Mouse (Mus musculus) naive thymus-derived CD4-positive, alpha-beta T cell, adult 2 months (primary cell): ENCODE results near the gene Cbfa2t3.
A peak's percentile ranks its signal among the peaks of the same experiment; 100 is the strongest.

Experiments
- DNase-seq: peaks from one replicate; pipeline ENCODE4 v3.0.0-alpha.2; 2011; ENCODE audit warnings: low read depth

Gene Cbfa2t3

DNA sequence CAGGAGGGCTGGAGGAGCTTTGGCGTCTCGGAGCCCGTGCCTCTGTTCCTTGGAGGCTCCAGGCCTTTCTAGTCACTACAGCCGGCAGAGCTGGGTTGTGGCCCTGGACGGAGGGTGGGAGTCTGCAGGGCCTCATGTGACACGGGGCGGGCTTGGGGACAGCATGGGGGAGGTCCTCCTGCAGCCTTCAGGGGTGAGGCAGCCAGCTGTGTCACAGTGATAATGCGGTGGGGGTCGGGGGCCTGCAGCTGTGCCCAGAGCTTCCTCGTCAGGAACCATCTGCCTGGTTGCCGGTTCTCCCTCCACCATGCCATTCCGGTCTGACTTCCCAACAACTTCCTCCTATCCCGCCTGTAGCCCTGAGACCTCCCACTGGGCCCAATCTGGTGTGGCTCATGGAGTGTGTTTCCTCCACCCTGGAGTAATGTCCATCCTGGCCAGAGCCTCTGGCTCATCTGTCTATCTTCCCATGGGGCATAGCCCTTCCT lies at the start of gene Cbfa2t3:
TSS of gene Cbfa2t3 (minus strand) at position 105 of the 488 bp plus-strand sequence.
- no peak for DNase-seq

- DNase-seq, result no peak
These were observed 48.9 kb upstream of the Cbfa2t3 start for GRCm38 (mm10) chr8:122747825-122748224.

DNA sequence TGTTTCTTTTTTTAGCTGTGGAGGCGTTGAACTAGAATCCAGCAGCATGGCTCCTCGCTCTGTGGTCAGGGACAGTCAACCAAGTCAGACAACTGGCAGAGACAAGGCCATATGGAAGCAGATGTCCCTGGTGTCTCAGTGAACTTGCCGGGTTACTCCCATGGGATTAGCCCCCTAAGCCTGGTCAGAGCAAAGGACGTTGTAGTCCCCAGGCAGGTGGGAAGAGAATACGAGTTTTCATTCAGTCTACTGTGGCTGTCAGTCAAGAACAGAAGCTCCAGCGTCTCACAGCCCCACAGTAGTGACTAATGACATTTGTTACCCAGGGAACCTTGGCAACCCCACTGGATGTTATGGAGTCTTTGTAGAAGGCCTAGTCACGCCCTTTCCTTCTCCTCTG lies 47.5 kb upstream of the Cbfa2t3 start:
- DNase-seq, result no peak

GRCm38 (mm10) chr8:122745750-122746275 lies 46.9 kb upstream of the Cbfa2t3 start:
- no peak for DNase-seq

DNA sequence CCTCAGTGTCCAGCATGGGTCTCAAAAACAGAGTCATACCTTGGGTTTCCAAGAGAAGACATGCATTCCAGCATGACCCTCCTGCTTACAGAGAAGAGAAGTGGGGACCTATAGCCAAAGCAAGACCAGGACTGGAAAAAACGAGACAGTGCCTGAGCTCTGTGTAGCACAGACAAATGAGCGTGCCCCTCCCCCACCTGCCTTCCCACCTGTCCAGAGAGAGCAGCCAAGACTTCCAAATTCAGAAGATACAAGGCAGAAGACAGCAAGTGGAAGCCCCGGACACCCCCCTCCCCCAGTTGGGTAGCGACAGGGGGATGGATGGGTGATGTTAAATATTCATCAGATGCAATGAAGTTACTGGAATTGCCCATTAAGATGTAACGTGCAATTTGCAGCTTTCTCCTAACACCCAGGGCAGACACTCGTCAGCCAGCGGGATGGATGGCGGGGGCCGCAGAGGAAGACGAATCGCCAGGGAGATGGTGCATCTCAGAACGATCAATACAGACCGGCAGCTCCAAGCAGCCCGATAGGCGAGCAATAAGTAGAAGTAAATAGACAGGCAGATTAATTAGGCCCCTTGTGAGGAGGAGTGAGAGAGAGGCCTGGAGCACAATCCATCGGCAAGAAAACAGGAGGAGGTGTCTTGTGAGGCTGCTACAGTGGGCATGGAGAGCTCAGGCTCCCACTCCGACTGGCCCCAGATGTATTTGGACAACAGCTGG lies 46.3 kb upstream of the Cbfa2t3 start:
- no peak for DNase-seq

- DNase-seq, result no peak
These were observed 43.6 kb upstream of the Cbfa2t3 start for GRCm38 (mm10) chr8:122742471-122742870.

DNA sequence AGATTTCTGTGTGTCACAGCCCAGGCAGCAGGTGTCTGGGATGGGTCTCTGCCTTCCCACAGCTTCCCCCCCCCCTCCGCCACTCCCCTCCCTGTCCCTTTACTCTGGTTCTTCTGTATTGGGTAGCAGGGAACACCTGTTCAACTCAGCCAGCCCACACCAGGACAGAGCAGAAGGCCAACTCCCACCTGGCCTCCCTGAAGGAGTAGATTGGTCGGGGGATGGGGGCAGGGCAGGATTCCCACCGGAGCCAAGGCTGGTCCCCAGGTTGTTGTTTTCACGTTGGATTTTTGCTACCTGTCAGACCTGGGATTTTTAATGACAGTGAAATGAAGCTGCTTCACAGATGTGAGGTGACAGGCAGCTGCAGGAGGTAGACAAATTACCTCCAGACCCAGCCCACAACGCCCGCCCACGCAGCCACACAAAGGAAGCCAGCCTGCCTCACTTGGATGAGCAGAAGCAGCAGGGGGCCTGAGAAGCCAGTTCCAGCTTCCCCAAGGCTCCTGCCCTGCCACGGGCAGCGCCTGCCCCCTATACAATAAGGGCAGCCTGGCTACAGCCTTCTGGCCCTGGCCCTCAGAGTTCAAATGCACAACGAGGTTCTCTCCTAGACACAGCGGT lies 40.3 kb upstream of the Cbfa2t3 start:
- peak; percentile 71 for DNase-seq

DNA sequence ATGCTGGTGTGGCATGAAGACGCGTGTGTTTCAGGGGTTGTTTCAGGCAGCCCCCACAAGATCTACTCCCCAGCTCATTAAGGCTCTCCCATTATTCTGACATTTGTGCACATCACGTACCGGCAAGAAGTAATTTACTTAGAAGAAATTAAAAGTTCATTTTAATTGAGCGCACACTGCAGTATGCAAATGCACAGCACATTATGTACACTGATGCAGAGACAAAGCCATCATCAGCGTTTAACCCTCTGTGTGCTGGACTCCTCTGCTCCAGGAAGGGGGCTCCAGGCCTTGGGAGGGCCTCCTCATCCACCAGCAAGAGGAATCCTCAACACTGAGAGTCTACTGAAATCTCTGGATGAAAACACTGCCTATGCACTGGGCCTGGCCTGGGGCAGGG lies 39.0 kb upstream of the Cbfa2t3 start:
- no peak for DNase-seq

- DNase-seq, result no peak
These were observed 38.2 kb upstream of the Cbfa2t3 start for GRCm38 (mm10) chr8:122737071-122737470.

DNA sequence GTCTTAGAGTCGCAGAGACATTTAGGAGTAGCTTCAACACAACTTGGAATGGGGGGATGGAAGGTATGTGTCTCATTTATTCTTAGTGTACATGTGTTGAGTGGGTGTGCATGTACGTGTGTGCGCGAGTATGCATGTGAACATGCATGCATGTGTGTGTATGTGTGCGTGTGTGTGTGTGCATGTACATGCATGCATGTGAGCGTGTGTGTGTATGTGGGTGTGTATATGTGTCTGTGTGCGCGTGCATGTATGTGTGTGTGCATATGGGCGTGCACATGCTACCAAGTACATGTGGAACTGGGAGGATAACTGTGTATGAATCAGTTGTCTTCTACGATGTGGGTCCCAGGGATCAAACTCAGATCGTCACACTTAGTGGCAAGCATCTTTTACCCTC lies 37.7 kb upstream of the Cbfa2t3 start:
- no peak for DNase-seq

DNA sequence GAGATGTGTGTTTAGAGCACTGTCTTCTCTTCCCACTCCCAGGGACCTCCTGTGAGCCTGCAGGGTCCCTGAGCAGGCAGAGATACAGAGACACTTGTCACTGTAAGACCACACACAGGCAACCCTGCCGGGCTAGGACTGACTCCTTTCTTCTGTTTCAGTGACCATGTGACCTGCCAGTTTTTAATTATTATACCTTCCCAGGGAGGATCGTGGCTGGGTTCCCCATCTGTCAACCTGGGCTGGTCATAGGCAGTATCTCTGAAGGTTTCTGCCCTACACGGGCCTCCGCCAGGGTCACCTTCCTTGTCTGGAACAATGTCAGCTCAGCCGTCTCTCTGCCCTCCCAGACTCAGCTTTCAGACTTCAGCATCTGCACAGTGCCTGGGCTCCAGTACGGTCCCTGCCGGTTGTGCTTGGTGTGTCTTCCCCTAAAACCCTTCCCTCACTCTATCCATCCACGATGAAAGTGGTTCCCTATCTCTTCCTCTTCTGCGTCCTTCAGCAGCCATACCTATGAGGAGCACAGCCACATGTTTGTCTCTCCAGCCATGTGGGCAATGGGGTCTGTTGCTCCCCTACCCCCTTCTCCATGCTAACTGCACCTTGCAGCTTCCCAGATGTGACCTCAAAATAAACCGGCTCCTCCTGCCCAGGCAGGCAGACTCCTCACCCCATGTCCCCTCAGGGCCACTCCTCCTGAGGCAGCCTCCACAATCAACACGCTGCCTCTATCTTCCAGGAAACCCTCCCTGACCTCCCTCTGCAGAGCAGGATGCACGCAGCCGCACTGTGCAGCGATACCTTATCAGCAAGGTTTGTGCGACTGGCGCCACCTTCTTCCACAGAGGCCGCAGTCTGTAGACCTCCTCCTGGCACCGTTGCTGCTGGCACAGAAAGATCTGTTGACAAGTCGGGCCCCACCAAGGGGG lies 36.9 kb upstream of the Cbfa2t3 start:
- no peak for DNase-seq

- no peak for DNase-seq
These were observed 36.2 kb upstream of the Cbfa2t3 start for GRCm38 (mm10) chr8:122735110-122735509.

DNA sequence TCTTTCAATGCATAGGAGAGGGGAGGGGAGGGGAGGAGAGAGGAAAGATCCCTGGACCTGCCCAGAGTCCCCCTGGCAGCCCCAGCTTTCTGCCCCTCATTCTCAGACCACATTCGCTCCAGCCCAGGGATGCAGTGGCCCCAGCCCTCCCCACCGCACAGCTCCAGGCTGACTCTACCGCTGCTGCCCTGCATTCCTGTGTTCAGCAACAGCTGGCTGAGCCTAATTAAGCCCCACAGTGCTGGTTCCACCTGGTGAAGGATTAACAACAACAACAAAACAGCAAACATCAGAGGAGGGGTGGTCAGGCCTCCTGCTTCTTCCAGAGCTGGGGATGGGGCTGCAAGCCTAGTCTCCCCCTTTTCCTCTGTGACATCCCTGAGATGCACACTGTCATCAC lies 29.7 kb upstream of the Cbfa2t3 start:
- DNase-seq, result no peak

DNA sequence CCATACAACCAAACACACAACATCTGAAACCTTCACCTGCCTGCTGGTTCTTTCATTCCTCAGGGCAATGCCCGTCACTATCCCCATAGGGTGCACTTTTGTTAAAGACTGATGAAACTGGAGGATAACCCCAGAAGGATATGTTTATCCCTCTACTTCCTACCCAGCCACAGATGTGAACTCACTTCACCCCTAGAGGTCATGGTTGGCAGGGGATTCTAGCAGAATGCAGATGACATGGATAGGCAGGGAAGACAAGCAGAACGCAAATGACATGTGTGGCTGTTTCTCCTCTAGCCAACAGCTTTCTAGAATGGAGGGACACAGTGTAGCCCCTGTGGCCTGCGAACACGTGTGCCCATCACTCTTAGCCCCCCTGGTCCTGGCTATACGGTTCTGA lies 28.5 kb upstream of the Cbfa2t3 start:
- DNase-seq, result no peak

DNA sequence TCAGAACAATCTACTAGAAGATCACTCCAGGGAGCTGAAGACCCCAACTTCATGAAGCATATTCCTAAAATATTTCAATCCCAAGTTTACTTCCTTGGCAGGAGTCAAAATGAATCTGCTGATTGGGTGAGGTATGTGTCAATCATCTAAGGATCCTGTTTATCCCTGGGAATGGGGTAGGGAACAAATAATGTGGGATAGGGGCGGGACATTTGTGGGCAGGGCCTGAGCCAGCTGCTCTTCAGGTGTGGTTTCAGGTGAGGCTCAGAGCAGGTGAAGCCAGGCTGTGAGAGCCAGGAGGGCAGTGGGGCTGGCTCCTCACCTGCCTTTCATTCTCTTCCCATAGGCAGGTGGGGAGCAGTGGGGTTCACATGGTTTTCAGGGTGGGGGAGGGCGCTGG lies 27.9 kb upstream of the Cbfa2t3 start:
- no peak for DNase-seq

GRCm38 (mm10) chr8:122725187-122725586 lies 26.3 kb upstream of the Cbfa2t3 start:
- no peak for DNase-seq

GRCm38 (mm10) chr8:122720811-122721640 lies 22.1 kb upstream of the Cbfa2t3 start:
- no peak for DNase-seq

GRCm38 (mm10) chr8:122720070-122720729 lies 21.3 kb upstream of the Cbfa2t3 start:
- DNase-seq, result no peak

- no peak for DNase-seq
These were observed 20.7 kb upstream of the Cbfa2t3 start for GRCm38 (mm10) chr8:122719500-122720065.

DNA sequence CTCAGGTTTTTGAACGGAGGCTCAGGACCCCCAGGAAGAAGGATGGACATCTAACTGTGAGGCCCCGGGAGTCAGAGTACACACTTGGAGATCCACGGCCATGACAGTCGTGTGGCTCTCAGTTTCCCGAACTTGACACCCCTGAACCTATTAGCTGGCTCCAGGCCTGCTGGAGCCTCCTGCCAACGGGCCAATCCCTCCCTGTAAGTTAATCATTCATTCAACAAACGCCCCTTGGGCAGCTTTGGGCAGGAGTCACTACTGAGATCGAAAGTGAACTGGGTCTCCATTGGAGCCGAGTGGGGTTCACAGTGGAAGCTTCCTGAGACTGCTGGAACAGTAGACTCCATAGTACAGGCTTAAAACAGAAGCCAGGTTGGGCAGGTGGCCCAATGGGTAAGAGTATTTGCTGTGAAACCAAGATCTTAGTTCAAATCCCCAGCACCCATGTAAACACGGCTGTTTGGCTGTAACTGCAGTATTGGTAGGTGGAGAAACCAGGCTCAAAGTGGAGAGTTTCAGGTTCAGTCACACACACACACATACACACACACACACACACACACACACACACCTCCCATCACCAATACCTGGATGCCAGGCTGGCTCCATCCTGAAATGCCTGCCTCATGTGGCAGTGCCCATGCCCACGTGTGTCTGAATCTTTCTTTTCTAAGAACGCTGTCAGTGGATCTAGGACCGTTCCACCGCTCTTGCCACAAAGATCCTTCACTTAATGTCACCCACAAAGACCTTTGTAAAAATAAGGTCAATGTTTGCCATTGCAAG lies 20.0 kb upstream of the Cbfa2t3 start:
- no peak for DNase-seq
